Mouse (Mus musculus): ENCODE results near the gene Jak3.
A peak's percentile ranks its signal among the peaks of the same experiment; 100 is the strongest.
"Not testable (repeated sequence)": the region's sequence is repeated elsewhere in the genome, so short reads cannot be mapped to it uniquely, and the experiment has no call there.

Jak3 gene

GRCm38 (mm10) chr8:71717096-71717495, 41.0 kb downstream of the Jak3 start:
- no peak for ATAC-seq (ENCODE audit: insufficient number of reproducible peaks, low FRiP score, low TSS enrichment)

- no peak for ATAC-seq (ENCODE audit: insufficient number of reproducible peaks, low FRiP score, low TSS enrichment)
These were observed 42.2 kb downstream of the Jak3 start for GRCm38 (mm10) chr8:71718252-71718651.

DNA sequence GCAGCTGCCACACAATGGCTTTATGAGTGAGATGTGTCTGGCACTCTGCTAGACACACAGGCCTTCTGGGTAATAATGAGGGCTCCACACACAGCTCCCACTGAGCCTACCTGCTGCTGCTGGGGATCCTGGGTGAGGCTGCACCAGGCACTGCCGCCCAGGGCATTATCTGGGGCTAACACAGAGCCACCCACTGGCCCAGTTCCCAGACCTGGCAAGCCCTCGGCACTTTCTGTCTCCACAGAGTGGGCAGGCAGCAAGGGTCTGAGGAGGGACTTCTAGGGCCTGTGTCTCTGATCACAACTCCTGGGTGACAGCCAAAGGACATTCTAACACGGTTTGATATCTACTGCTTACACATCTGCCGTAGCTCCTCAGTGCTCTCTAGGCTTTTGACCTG, 43.1 kb downstream of the Jak3 start:
- no peak for ATAC-seq (ENCODE audit: insufficient number of reproducible peaks, low FRiP score, low TSS enrichment)

- no peak for ATAC-seq (ENCODE audit: insufficient number of reproducible peaks, low FRiP score, low TSS enrichment)
These were observed 43.9 kb downstream of the Jak3 start for GRCm38 (mm10) chr8:71719928-71720457.

DNA sequence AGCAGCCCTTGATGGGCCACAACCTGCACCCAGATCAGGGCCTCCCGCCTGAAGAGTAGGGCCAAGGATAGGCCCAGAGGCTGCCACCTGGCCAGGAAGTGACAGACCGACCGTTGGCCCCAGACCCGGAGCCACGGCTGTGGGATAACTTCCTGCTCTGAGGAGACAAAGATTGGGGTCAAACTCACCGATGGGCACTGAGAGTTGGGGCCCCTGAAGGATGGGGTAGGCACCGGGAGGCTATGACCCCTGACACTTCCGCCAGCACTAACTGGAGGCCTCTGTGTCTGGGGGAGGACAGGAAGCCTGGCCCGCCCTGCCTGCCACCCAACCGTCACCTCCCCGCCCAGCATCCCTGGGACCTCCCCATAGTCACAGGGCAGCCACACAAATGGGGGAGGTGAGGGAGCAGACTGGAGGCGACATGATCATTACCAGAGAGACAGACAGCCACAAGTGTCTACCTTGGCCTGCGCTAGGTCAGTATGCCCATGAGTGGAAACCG, 47.0 kb downstream of the Jak3 start:
- ATAC-seq (ENCODE audit: insufficient number of reproducible peaks, low FRiP score, low TSS enrichment), result no peak

- ATAC-seq (ENCODE audit: insufficient number of reproducible peaks, low FRiP score, low TSS enrichment), result no peak
These were observed 48.3 kb downstream of the Jak3 start for GRCm38 (mm10) chr8:71724389-71724788.

GRCm38 (mm10) chr8:71725122-71725924, 49.2 kb downstream of the Jak3 start, which contains the start of gene Fcho1:
Fcho1 (minus strand) TSS chr8:71725716.
- ATAC-seq (ENCODE audit: insufficient number of reproducible peaks, low FRiP score, low TSS enrichment), result peak; percentile 79

DNA sequence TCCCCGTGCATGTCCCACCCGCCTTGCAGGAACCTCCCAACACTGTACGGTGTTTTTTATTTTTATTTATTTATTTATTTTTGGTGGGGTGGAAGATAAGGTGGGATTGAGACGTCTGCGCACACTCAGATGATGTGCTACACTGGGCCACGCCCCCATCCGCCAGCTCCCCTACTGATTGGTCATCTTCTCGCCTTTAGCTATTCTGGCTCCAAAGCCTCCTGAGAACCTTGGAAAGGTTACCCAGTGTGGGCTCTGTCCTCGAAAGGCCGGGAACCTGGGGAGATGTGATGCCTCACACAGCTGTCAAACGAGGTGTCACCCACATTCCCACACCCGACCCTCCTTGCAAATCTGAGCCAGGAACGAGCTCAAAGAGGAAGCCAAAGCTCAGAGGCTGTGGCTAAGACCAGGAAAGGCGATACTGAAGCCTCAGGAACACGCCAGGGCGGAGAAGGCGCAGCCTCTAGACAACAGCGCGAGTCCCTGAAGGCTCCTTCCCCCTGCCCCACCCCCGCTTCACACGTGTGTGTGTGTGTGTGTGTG, 52.2 kb downstream of the Jak3 start:
- peak; percentile 60 for ATAC-seq (ENCODE audit: insufficient number of reproducible peaks, low FRiP score, low TSS enrichment)

DNA sequence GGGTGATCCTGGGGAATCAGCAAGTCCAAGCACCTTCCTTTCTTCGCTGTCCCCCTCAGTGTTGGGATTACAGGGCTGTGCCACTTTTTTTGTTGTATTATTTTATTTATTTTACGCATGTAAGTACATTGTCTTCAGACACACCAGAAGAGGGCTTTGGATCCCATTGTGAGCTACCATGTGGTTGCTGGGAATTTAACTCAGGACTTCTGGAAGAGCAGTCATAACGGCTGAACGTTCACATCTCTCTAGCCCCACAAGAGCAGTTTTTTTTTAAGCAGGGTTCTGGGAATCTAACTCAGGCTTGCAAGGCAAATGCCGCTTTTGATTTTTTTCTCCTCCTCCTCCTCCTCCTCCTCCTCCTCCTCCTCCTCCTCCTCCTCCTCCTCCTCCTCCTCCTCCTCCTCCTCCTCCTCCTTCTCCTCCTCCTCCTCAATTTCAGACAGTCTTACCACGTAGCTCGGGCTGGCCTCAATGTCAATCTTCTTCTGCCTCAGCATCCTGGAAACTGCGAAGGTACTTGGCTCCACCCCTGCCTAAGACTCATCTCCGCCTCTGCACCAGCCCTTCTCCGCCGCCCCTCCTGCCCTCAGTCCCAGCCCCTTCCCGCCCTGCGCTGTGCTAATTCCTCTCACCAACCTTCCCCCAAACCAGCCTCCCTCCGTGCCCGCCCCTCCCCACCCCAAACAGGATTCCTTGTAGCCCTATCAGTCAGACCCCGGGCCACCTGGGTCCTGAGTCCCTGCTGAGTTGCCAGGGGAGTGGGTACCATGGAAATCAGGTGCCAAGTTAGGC, 52.9 kb downstream of the Jak3 start:
- ATAC-seq (ENCODE audit: insufficient number of reproducible peaks, low FRiP score, low TSS enrichment), result peak; percentile 23; the same call in 1 of the 2 replicates

- ATAC-seq (ENCODE audit: insufficient number of reproducible peaks, low FRiP score, low TSS enrichment), result no peak
These were observed 55.6 kb downstream of the Jak3 start for GRCm38 (mm10) chr8:71731652-71732230.

- not testable (repeated sequence) for ATAC-seq (ENCODE audit: insufficient number of reproducible peaks, low FRiP score, low TSS enrichment)
These were observed 62.2 kb downstream of the Jak3 start for GRCm38 (mm10) chr8:71738316-71738715.

Measured in cerebellum, adult (tissue).